In genomic region chr3:153436076-153437021, GRCm38 (mm10) we compare ENCODE assay signal across 14 mouse cellular contexts.
DNase-seq lines count a peak whose midpoint lies in the region; ATAC-seq and TF ChIP-seq lines count a peak whose summit lies in the region.
"Had no signal": no experiment of that assay in that cellular context is flagged by ENCODE, and none has a peak within 500 bp of the region (broad histone marks: within the 10 kb centered on the region; RNA-seq: fewer than 3 reads in every experiment).

No protein-coding gene starts in this region.

- no peak overlapping the region for H3K4me2 ChIP-seq in liver, embryonic 11.5 days
- H3K4me2 ChIP-seq in hindbrain, embryonic 11.5 days (replicated peaks; ENCODE audit: low read depth, low read length): no peak overlapping the region
- H3K4me2 ChIP-seq in liver, embryonic 16.5 days (ENCODE audit: low read depth, low read length): no peak overlapping the region
- H3K4me2 ChIP-seq in stomach, postnatal 0 days (replicated peaks; ENCODE audit: low read depth): no peak overlapping the region
- H3K4me2 ChIP-seq: heart, embryonic 12.5 days; neural tube, embryonic 12.5 days had no signal

- peak; percentile 84 for ATAC-seq in liver, embryonic 11.5 days (replicated peaks; ENCODE audit: low FRiP score)
- peak; percentile 64; the same call in 1 of the 2 replicates for ATAC-seq in hindbrain, embryonic 11.5 days (ENCODE audit: low FRiP score)
- ATAC-seq in liver, embryonic 16.5 days (ENCODE audit: low read depth): peak; percentile 67
- no peak for ATAC-seq in stomach, postnatal 0 days (ENCODE audit: low FRiP score, low TSS enrichment)
- ATAC-seq: activated CD4-positive, CD25-positive, alpha-beta regulatory T cell, adult 4 months had no signal

- peaks cover 4% of the 10 kb centered on the region; the same call in 1 of the 2 replicates for H3K4me1 ChIP-seq in liver, embryonic 11.5 days (replicated peaks; ENCODE audit: control insufficient read depth, insufficient read depth, low read length)
- H3K4me1 ChIP-seq in hindbrain, embryonic 11.5 days (replicated peaks; ENCODE audit: control insufficient read depth, insufficient read depth, low read length): no peaks in the 10 kb centered on the region
- peaks cover 6% of the 10 kb centered on the region for H3K4me1 ChIP-seq in liver, embryonic 16.5 days (ENCODE audit: control insufficient read depth, low read depth, low read length)
- no peaks in the 10 kb centered on the region for H3K4me1 ChIP-seq in stomach, postnatal 0 days (replicated peaks; ENCODE audit: control insufficient read depth, insufficient read depth)
- H3K4me1 ChIP-seq: heart, embryonic 12.5 days had no signal

- 76% methylated on average over 17 of the region's 17 CpGs for WGBS in liver, embryonic 11.5 days
- whole genome bisulfite sequencing in hindbrain, embryonic 11.5 days: 79% methylated on average over 17 of the region's 17 CpGs
- 68% methylated on average over 17 of the region's 17 CpGs for WGBS in liver, embryonic 16.5 days (ENCODE audit: insufficient replicate concordance)
- WGBS in stomach, postnatal 0 days: 82% methylated on average over 17 of the region's 17 CpGs

- DNase-seq in liver, embryonic 11.5 days (ENCODE audit: low spot score): no peak
- no peak for DNase-seq in liver
- DNase-seq in hindbrain, embryonic 11.5 days (ENCODE audit: low spot score): no peak
- DNase-seq in stomach, postnatal 0 days (ENCODE audit: low spot score): no peak
- no peak for DNase-seq in cerebellum, adult 9-11 months
- DNase-seq in right cerebral cortex, postnatal 4 days: no peak
- DNase-seq: gastrocnemius, adult 2 months; lung, adult 18-20 months; thymus, postnatal 14 days had no signal

- TF ChIP-seq CTCF in stomach, postnatal 0 days (IDR thresholded peaks at IDR 0.05; ENCODE audit: low read depth): no peak

- H3K9me3 ChIP-seq in liver, embryonic 11.5 days (ENCODE audit: control insufficient read depth, low read length): no peaks in the 10 kb centered on the region
- no peaks in the 10 kb centered on the region for H3K9me3 ChIP-seq in hindbrain, embryonic 11.5 days (ENCODE audit: control insufficient read depth, low read length)
- H3K9me3 ChIP-seq in liver, embryonic 16.5 days (replicated peaks; ENCODE audit: control insufficient read depth, low read length): no peaks in the 10 kb centered on the region
- no peaks in the 10 kb centered on the region for H3K9me3 ChIP-seq in stomach, postnatal 0 days (ENCODE audit: control insufficient read depth, low read length)
- H3K9me3 ChIP-seq: heart, embryonic 12.5 days; neural tube, embryonic 12.5 days had no signal

- H3K36me3 ChIP-seq in liver, embryonic 11.5 days (ENCODE audit: control insufficient read depth, insufficient read depth, low read length): no peaks in the 10 kb centered on the region
- H3K36me3 ChIP-seq in hindbrain, embryonic 11.5 days (ENCODE audit: control insufficient read depth, insufficient read depth, low read length): no peaks in the 10 kb centered on the region
- no peaks in the 10 kb centered on the region for H3K36me3 ChIP-seq in liver, embryonic 16.5 days (ENCODE audit: control insufficient read depth, insufficient read depth)
- no peaks in the 10 kb centered on the region for H3K36me3 ChIP-seq in stomach, postnatal 0 days (ENCODE audit: control insufficient read depth, insufficient read depth, low read length)
- H3K36me3 ChIP-seq: heart, embryonic 12.5 days; neural tube, embryonic 12.5 days had no signal

- no peak overlapping the region for H3K27ac ChIP-seq in liver, embryonic 11.5 days (ENCODE audit: low read depth, low read length)
- peak overlapping the region; percentile 36; the same call in 1 of the 2 replicates for H3K27ac ChIP-seq in hindbrain, embryonic 11.5 days (ENCODE audit: low read depth, low read length)
- no peak overlapping the region for H3K27ac ChIP-seq in liver, embryonic 16.5 days (ENCODE audit: low read length)
- H3K27ac ChIP-seq in stomach, postnatal 0 days (replicated peaks): no peak overlapping the region
- H3K27ac ChIP-seq: gastrocnemius, adult 2 months; layer of hippocampus, adult 2 months; neural tube, embryonic 12.5 days had no signal

- H3K4me3 ChIP-seq in liver, embryonic 11.5 days (ENCODE audit: low read depth, low read length): no peak overlapping the region
- H3K4me3 ChIP-seq in hindbrain, embryonic 11.5 days (ENCODE audit: low read depth, low read length): no peak overlapping the region
- H3K4me3 ChIP-seq in liver, embryonic 16.5 days (ENCODE audit: low read depth, low read length): no peak overlapping the region
- H3K4me3 ChIP-seq in stomach, postnatal 0 days (ENCODE audit: low read depth, low read length): no peak overlapping the region
- H3K4me3 ChIP-seq: gastrocnemius, adult 2 months; heart, embryonic 12.5 days; layer of hippocampus, adult 2 months; neural tube, embryonic 12.5 days had no signal

- no peak for TF ChIP-seq EP300 in stomach, postnatal 0 days (optimal IDR thresholded peaks at IDR 0.05)

- no peaks in the 10 kb centered on the region for H3K27me3 ChIP-seq in liver, embryonic 11.5 days (replicated peaks; ENCODE audit: control insufficient read depth, insufficient read depth, low read length)
- H3K27me3 ChIP-seq in hindbrain, embryonic 11.5 days (ENCODE audit: control insufficient read depth, insufficient read depth, low read length): no peaks in the 10 kb centered on the region
- H3K27me3 ChIP-seq in liver, embryonic 16.5 days (ENCODE audit: control insufficient read depth, insufficient read depth, low read depth, low read length): no peaks in the 10 kb centered on the region
- no peaks in the 10 kb centered on the region for H3K27me3 ChIP-seq in stomach, postnatal 0 days (ENCODE audit: control insufficient read depth, insufficient read depth, low read length)
- H3K27me3 ChIP-seq: heart, embryonic 12.5 days; neural tube, embryonic 12.5 days had no signal

- H3K9ac ChIP-seq in liver, embryonic 11.5 days (ENCODE audit: low read depth, low read length): no peak overlapping the region
- no peak overlapping the region for H3K9ac ChIP-seq in hindbrain, embryonic 11.5 days (ENCODE audit: low read depth, low read length)
- no peak overlapping the region for H3K9ac ChIP-seq in liver, embryonic 16.5 days (ENCODE audit: low read depth, low read length)
- no peak overlapping the region for H3K9ac ChIP-seq in stomach, postnatal 0 days (ENCODE audit: low read length)
- H3K9ac ChIP-seq: heart, embryonic 12.5 days; neural tube, embryonic 12.5 days had no signal
